Mouse (Mus musculus) brain, adult 2 months (tissue): Measurements from ENCODE around the gene Tk2.
A peak's percentile ranks its signal among the peaks of the same experiment; 100 is the strongest.
"Not testable (repeated sequence)": the region's sequence is repeated elsewhere in the genome, so short reads cannot be mapped to it uniquely, and the experiment has no call there.

Experiments
- DNase-seq: peaks from one replicate; pipeline ENCODE4 v3.0.0; 2011; ENCODE audit warnings: low read depth, low spot score

The Tk2 gene

GRCm38 (mm10) chr8:104248276-104248675, at the start of gene Tk2:
Tk2 (minus strand) TSS chr8:104248558.
- peak; percentile 91 for DNase-seq

GRCm38 (mm10) chr8:104294396-104294795, 46.0 kb upstream of the Tk2 start:
- DNase-seq: no peak

GRCm38 (mm10) chr8:104293081-104293480, 44.7 kb upstream of the Tk2 start, which contains the start of gene Cmtm2a:
Cmtm2a (minus strand) TSS chr8:104293181.
- not testable (repeated sequence) for DNase-seq

GRCm38 (mm10) chr8:104268937-104269440, 20.6 kb upstream of the Tk2 start:
- DNase-seq: no peak

- no peak for DNase-seq
These were observed 20.0 kb upstream of the Tk2 start for GRCm38 (mm10) chr8:104268368-104268767.

GRCm38 (mm10) chr8:104264271-104264935, 16.0 kb upstream of the Tk2 start:
- DNase-seq: not testable (repeated sequence)

- DNase-seq: not testable (repeated sequence)
These were observed 13.4 kb upstream of the Tk2 start for GRCm38 (mm10) chr8:104261802-104262201.

GRCm38 (mm10) chr8:104253016-104253415, 4.7 kb upstream of the Tk2 start:
- no peak for DNase-seq

GRCm38 (mm10) chr8:104251461-104251860, 3.1 kb upstream of the Tk2 start:
- DNase-seq: no peak

- DNase-seq: peak; percentile 91
These were observed 2.3 kb upstream of the Tk2 start, which contains the start of gene Cklf for GRCm38 (mm10) chr8:104250439-104251367. Cklf (plus strand) TSS chr8:104250861.

- no peak for DNase-seq
These were observed 1.2 kb upstream of the Tk2 start for GRCm38 (mm10) chr8:104249442-104249996.

GRCm38 (mm10) chr8:104247908-104248275, 466 bp downstream of the Tk2 start:
- peak; percentile 55 for DNase-seq

GRCm38 (mm10) chr8:104247054-104247907, 1.1 kb downstream of the Tk2 start:
- peak; percentile 25 for DNase-seq

GRCm38 (mm10) chr8:104246621-104247020, 1.7 kb downstream of the Tk2 start:
- no peak for DNase-seq

GRCm38 (mm10) chr8:104242038-104242644, 6.2 kb downstream of the Tk2 start:
- DNase-seq: no peak

- no peak for DNase-seq
These were observed 8.9 kb downstream of the Tk2 start for GRCm38 (mm10) chr8:104239418-104239861.

- DNase-seq: peak; percentile 40
These were observed 13.8 kb downstream of the Tk2 start for GRCm38 (mm10) chr8:104234573-104234972.

GRCm38 (mm10) chr8:104232919-104233318, 15.4 kb downstream of the Tk2 start:
- DNase-seq: no peak

- no peak for DNase-seq
These were observed 16.3 kb downstream of the Tk2 start for GRCm38 (mm10) chr8:104232039-104232438.

- DNase-seq: no peak
These were observed 18.0 kb downstream of the Tk2 start for GRCm38 (mm10) chr8:104230377-104230776.

- DNase-seq: no peak
These were observed 21.3 kb downstream of the Tk2 start for GRCm38 (mm10) chr8:104227048-104227447.
